Mouse (Mus musculus): ENCODE data around the gene Rpl23a. TPM values are rescaled to one million over a fixed set of nuclear protein-coding genes. Genes with fewer than 3 reads are reported as not detected.

Rpl23a gene
- polyA plus RNA-seq, 1 experiment from 2014 or later = 1,766 TPM

DNA sequence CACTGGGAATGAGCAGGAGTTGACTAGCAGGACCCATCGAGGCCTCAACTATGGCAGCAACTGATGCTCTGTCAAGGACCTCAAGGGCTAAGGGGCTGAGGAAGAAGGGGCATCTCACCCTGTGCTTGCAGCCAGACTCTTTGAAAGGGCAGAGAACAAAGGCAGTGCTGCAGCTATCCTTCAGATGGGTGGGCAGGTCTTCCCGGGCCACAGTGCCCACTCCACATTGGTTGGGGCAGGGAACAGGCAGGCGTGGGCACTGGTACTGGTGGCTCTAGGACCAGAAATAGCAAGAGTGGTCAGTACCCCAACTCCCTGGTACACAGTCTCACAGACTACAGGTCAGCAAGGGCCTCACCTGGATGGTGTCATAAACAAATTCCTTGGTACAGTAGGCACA, 22.7 kb downstream of the Rpl23a start:
- peaks cover 25% of the 10 kb centered on the region for H3K4me1 ChIP-seq (replicated peaks; ENCODE audit: control insufficient read depth, insufficient read depth, low read length)
- no peak overlapping the region for H3K9ac ChIP-seq (ENCODE audit: low read depth, low read length)
- H3K9me3 ChIP-seq (ENCODE audit: control insufficient read depth, low read length) = no peaks in the 10 kb centered on the region
- no peak for ATAC-seq (replicated peaks; ENCODE audit: low FRiP score)
- no peaks in the 10 kb centered on the region for H3K27me3 ChIP-seq (replicated peaks; ENCODE audit: control insufficient read depth, insufficient read depth, low read length)
- H3K4me2 ChIP-seq = no peak overlapping the region
- WGBS = 91% methylated on average over 3 of the region's 3 CpGs
- H3K27ac ChIP-seq (ENCODE audit: low read depth, low read length) = 0 out of 2 replicates have a peak overlapping the region, but pooled peaks have one; percentile 28
- no peak overlapping the region for H3K4me3 ChIP-seq (ENCODE audit: low read depth, low read length)
- DNase-seq (ENCODE audit: low spot score) = no peak
- H3K36me3 ChIP-seq (ENCODE audit: control insufficient read depth, insufficient read depth, low read length) = peaks cover 46% of the 10 kb centered on the region

GRCm38 (mm10) chr11:78160171-78160570, 23.2 kb downstream of the Rpl23a start:
- 88% methylated on average over 18 of the region's 18 CpGs for WGBS
- no peak for DNase-seq (ENCODE audit: low spot score)
- Histone ChIP-seq H3K4me3 (ENCODE audit: low read depth, low read length) (no peak overlapping the region), H3K9ac (ENCODE audit: low read depth, low read length) (no peak overlapping the region), H3K27me3 (replicated peaks; ENCODE audit: control insufficient read depth, insufficient read depth, low read length) (no peaks in the 10 kb centered on the region), H3K4me1 (replicated peaks; ENCODE audit: control insufficient read depth, insufficient read depth, low read length) (peaks cover 23% of the 10 kb centered on the region), H3K36me3 (ENCODE audit: control insufficient read depth, insufficient read depth, low read length) (peaks cover 48% of the 10 kb centered on the region), H3K9me3 (ENCODE audit: control insufficient read depth, low read length) (no peaks in the 10 kb centered on the region), H3K27ac (ENCODE audit: low read depth, low read length) (no peak overlapping the region), H3K4me2 (no peak overlapping the region)
- ATAC-seq (replicated peaks; ENCODE audit: low FRiP score) = no peak

GRCm38 (mm10) chr11:78159557-78159956, 23.8 kb downstream of the Rpl23a start:
- Histone ChIP-seq H3K4me1 (replicated peaks; ENCODE audit: control insufficient read depth, insufficient read depth, low read length) (peaks cover 23% of the 10 kb centered on the region), H3K27me3 (replicated peaks; ENCODE audit: control insufficient read depth, insufficient read depth, low read length) (no peaks in the 10 kb centered on the region), H3K27ac (ENCODE audit: low read depth, low read length) (no peak overlapping the region), H3K9me3 (ENCODE audit: control insufficient read depth, low read length) (no peaks in the 10 kb centered on the region), H3K9ac (ENCODE audit: low read depth, low read length) (no peak overlapping the region), H3K4me2 (no peak overlapping the region), H3K36me3 (ENCODE audit: control insufficient read depth, insufficient read depth, low read length) (peaks cover 52% of the 10 kb centered on the region), H3K4me3 (ENCODE audit: low read depth, low read length) (no peak overlapping the region)
- DNase-seq (ENCODE audit: low spot score) (no peak), ATAC-seq (replicated peaks; ENCODE audit: low FRiP score) (no peak)
- WGBS = 77% methylated on average over 7 of the region's 7 CpGs

- no peak overlapping the region for H3K9ac ChIP-seq (ENCODE audit: low read depth, low read length)
- no peak overlapping the region for H3K4me3 ChIP-seq (ENCODE audit: low read depth, low read length)
- H3K4me2 ChIP-seq = no peak overlapping the region
- peak; percentile 68 for DNase-seq (ENCODE audit: low spot score)
- H3K36me3 ChIP-seq (ENCODE audit: control insufficient read depth, insufficient read depth, low read length) = peaks cover 57% of the 10 kb centered on the region
- no peaks in the 10 kb centered on the region for H3K27me3 ChIP-seq (replicated peaks; ENCODE audit: control insufficient read depth, insufficient read depth, low read length)
- no peaks in the 10 kb centered on the region for H3K9me3 ChIP-seq (ENCODE audit: control insufficient read depth, low read length)
- 23% methylated on average over 2 of the region's 2 CpGs for WGBS
- ATAC-seq (replicated peaks; ENCODE audit: low FRiP score) = peak; percentile 67
- H3K4me1 ChIP-seq (replicated peaks; ENCODE audit: control insufficient read depth, insufficient read depth, low read length) = peaks cover 23% of the 10 kb centered on the region
- H3K27ac ChIP-seq (ENCODE audit: low read depth, low read length) = no peak overlapping the region
These were observed 24.3 kb downstream of the Rpl23a start for GRCm38 (mm10) chr11:78159096-78159495.

DNA sequence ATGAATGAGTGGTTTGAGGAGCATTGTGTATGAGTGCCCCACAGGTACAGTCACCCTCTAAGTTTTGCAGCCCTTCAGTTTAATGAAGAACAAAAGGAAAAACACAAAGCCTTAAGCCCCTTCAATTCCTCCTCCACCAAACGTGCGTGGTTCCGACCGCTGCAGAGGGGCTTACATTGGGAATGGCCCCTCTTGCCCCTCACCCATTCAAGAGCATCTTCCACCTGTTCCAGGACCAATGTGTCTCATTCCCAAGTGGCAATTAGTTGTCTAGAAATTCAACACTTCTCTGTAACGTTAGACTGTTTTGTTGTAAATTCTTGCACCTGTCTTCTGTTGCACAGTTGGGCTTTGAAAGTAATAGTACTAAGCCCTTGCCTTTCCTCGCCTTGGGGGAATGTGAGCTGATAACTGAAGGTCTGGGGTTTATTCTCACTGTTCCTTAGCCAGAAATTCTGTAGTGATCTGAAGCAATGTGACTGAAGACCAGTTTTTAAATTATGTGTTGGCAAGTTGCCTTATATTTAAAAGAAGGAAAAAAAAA, 27.2 kb downstream of the Rpl23a start:
- ATAC-seq (replicated peaks; ENCODE audit: low FRiP score) (no peak), DNase-seq (ENCODE audit: low spot score) (no peak)
- 0 out of 2 replicates have a peak, but pooled peaks cover 3% of the 10 kb centered on the region for H3K4me1 ChIP-seq (replicated peaks; ENCODE audit: control insufficient read depth, insufficient read depth, low read length)
- H3K27ac ChIP-seq (ENCODE audit: low read depth, low read length) = no peak overlapping the region
- no peak overlapping the region for H3K9ac ChIP-seq (ENCODE audit: low read depth, low read length)
- no peak overlapping the region for H3K4me2 ChIP-seq
- no peaks in the 10 kb centered on the region for H3K9me3 ChIP-seq (ENCODE audit: control insufficient read depth, low read length)
- peaks cover 60% of the 10 kb centered on the region for H3K36me3 ChIP-seq (ENCODE audit: control insufficient read depth, insufficient read depth, low read length)
- H3K4me3 ChIP-seq (ENCODE audit: low read depth, low read length) = no peak overlapping the region
- no peaks in the 10 kb centered on the region for H3K27me3 ChIP-seq (replicated peaks; ENCODE audit: control insufficient read depth, insufficient read depth, low read length)
- WGBS = 84% methylated on average over 6 of the region's 6 CpGs

GRCm38 (mm10) chr11:78155674-78156073, 27.7 kb downstream of the Rpl23a start:
- peaks cover 59% of the 10 kb centered on the region for H3K36me3 ChIP-seq (ENCODE audit: control insufficient read depth, insufficient read depth, low read length)
- no peak overlapping the region for H3K4me3 ChIP-seq (ENCODE audit: low read depth, low read length)
- H3K4me2 ChIP-seq = no peak overlapping the region
- ATAC-seq (replicated peaks; ENCODE audit: low FRiP score) (no peak), DNase-seq (ENCODE audit: low spot score) (no peak)
- no peaks in the 10 kb centered on the region for H3K9me3 ChIP-seq (ENCODE audit: control insufficient read depth, low read length)
- WGBS = 82% methylated on average over 5 of the region's 5 CpGs
- no peak overlapping the region for H3K27ac ChIP-seq (ENCODE audit: low read depth, low read length)
- no peak overlapping the region for H3K9ac ChIP-seq (ENCODE audit: low read depth, low read length)
- H3K4me1 ChIP-seq (replicated peaks; ENCODE audit: control insufficient read depth, insufficient read depth, low read length) = 0 out of 2 replicates have a peak, but pooled peaks cover 3% of the 10 kb centered on the region
- H3K27me3 ChIP-seq (replicated peaks; ENCODE audit: control insufficient read depth, insufficient read depth, low read length) = no peaks in the 10 kb centered on the region

GRCm38 (mm10) chr11:78153778-78154177, 29.6 kb downstream of the Rpl23a start:
- Histone ChIP-seq H3K9me3 (ENCODE audit: control insufficient read depth, low read length) (no peaks in the 10 kb centered on the region), H3K27ac (ENCODE audit: low read depth, low read length) (no peak overlapping the region), H3K4me1 (replicated peaks; ENCODE audit: control insufficient read depth, insufficient read depth, low read length) (no peaks in the 10 kb centered on the region), H3K9ac (ENCODE audit: low read depth, low read length) (no peak overlapping the region), H3K4me3 (ENCODE audit: low read depth, low read length) (no peak overlapping the region), H3K36me3 (ENCODE audit: control insufficient read depth, insufficient read depth, low read length) (peaks cover 52% of the 10 kb centered on the region), H3K27me3 (replicated peaks; ENCODE audit: control insufficient read depth, insufficient read depth, low read length) (no peaks in the 10 kb centered on the region), H3K4me2 (no peak overlapping the region)
- 89% methylated on average over 13 of the region's 13 CpGs for WGBS
- ATAC-seq (replicated peaks; ENCODE audit: low FRiP score) (no peak), DNase-seq (ENCODE audit: low spot score) (no peak)

DNA sequence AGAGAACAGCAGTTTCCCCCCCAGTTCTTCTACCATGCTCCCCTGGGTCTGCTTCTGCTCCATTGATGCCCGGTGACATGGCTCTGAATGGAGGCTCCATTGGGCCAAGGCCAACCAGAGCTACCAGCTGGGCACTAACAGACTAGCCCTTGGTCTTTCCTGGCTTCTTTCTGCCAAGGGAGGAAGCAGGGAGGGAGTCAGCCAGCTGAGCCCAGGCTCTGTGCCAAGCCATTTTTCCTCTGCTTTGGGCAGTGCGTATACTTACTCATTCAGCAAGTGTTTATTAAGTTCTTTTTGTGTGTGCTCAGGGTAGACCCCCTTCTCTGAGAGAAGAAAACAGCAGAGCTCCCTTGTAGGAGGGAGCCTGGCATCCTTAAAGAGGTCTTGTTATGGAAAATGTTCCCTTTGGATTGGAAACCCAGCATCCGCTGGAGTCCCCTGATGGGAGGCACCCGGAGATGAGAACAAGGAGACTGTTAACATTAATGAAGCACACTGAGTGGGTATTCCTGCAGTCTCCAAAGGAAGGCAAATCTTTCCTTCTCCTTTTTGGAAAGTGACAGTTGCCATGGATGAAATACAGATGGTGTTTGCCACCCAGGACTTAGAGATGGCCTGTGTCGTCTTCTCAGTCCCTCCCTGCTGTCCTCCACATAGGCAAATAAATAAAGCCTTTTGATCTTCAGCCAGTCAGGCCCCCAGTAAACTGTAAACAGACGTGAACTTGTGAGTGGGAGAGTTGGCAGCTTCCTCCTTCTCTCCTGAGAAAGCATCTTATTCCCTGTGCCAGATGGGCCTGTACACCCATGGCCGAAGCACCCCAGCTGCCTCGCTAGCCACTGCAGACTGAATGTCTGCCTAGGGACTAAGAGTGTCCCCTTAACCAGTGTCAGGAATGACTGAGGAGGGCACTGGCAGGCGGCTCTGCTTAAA, 30.8 kb downstream of the Rpl23a start:
- DNase-seq (ENCODE audit: low spot score) (no peak), ATAC-seq (replicated peaks; ENCODE audit: low FRiP score) (no peak)
- Histone ChIP-seq H3K27ac (ENCODE audit: low read depth, low read length) (0 out of 2 replicates have a peak overlapping the region, but pooled peaks have one; percentile 38), H3K4me1 (replicated peaks; ENCODE audit: control insufficient read depth, insufficient read depth, low read length) (no peaks in the 10 kb centered on the region), H3K27me3 (replicated peaks; ENCODE audit: control insufficient read depth, insufficient read depth, low read length) (no peaks in the 10 kb centered on the region), H3K9me3 (ENCODE audit: control insufficient read depth, low read length) (no peaks in the 10 kb centered on the region), H3K36me3 (ENCODE audit: control insufficient read depth, insufficient read depth, low read length) (peaks cover 46% of the 10 kb centered on the region), H3K4me3 (ENCODE audit: low read depth, low read length) (no peak overlapping the region; the same call in 1 of the 2 replicates), H3K4me2 (no peak overlapping the region), H3K9ac (ENCODE audit: low read depth, low read length) (no peak overlapping the region)
- 83% methylated on average over 9 of the region's 9 CpGs for WGBS
